Mouse (Mus musculus) gastrocnemius, postnatal 4 days (tissue): ENCODE measurements around the gene Trappc6b. TPM values are rescaled to one million over a fixed set of nuclear protein-coding genes. Genes with fewer than 3 reads are reported as not detected.
"Not testable (repeated sequence)": the region's sequence is repeated elsewhere in the genome, so short reads cannot be mapped to it uniquely, and the experiment has no call there.

ENCODE experiments used
- DNase-seq, 2 experiments: peaks; one replicate each; pipeline ENCODE4 v3.0.0; 2021 to 2022; ENCODE audit warnings: low spot score in 2 of 2, mixed read lengths in 2 of 2
- long read RNA-seq, 2 experiments: library from polyadenylated mRNA; stranded (forward); transcript quantifications; one replicate each; pipeline ENCODE4 v2.0.0; 2021
- total RNA-seq, 2 experiments: library from RNA; stranded (reverse); gene quantifications; 2 replicates each; pipeline ENCODE4 v1.2.3; 2021

Trappc6b gene
- 10 to 100 TPM; 40.8 to 44.7 TPM for total RNA-seq
- long read RNA-seq, experiment 1, transcript Trappc6b-201 (6 exons, 1,255 nt) = major isoform, 24 of 37 reads
- long read RNA-seq, experiment 1, partial matches to known transcripts = 10 of 37 reads
- long read RNA-seq, experiment 1, other reads (novel, unspliced or antisense) = 1 of 37 reads
- long read RNA-seq, experiment 2, transcript Trappc6b-201 (6 exons, 1,255 nt) = major isoform, 24 of 34 reads
- long read RNA-seq, experiment 2, partial matches to known transcripts = 5 of 34 reads
- long read RNA-seq, experiment 2, other reads (novel, unspliced or antisense) = 2 of 34 reads

GRCm38 (mm10) chr12:59060993-59061595 lies at the start of gene Trappc6b:
Gene Trappc6b (minus strand): TSS chr12:59061472.
- peak; percentile 63 to 82 for DNase-seq

GRCm38 (mm10) chr12:59107926-59108325 lies 46.7 kb upstream of the Trappc6b start:
- no peak for DNase-seq

GRCm38 (mm10) chr12:59106491-59106890 lies 45.2 kb upstream of the Trappc6b start:
- DNase-seq = no peak

- DNase-seq = no peak
Observed at GRCm38 (mm10) chr12:59105914-59106313, 44.6 kb upstream of the Trappc6b start.

GRCm38 (mm10) chr12:59104771-59105170 lies 43.5 kb upstream of the Trappc6b start:
- DNase-seq = no peak

- no peak for DNase-seq
Observed at GRCm38 (mm10) chr12:59095104-59096025, 34.1 kb upstream of the Trappc6b start, which contains the start of gene Mia2. Gene Mia2 (plus strand): TSS chr12:59095799.

- DNase-seq = no peak
Observed at GRCm38 (mm10) chr12:59093543-59093942, 32.3 kb upstream of the Trappc6b start.

GRCm38 (mm10) chr12:59086171-59086570 lies 24.9 kb upstream of the Trappc6b start:
- DNase-seq = no peak

GRCm38 (mm10) chr12:59084446-59084845 lies 23.2 kb upstream of the Trappc6b start:
- no peak for DNase-seq

- DNase-seq = no peak
Observed at GRCm38 (mm10) chr12:59080461-59080860, 19.2 kb upstream of the Trappc6b start.

GRCm38 (mm10) chr12:59077883-59078282 lies 16.6 kb upstream of the Trappc6b start:
- DNase-seq = no peak

GRCm38 (mm10) chr12:59076996-59077395 lies 15.7 kb upstream of the Trappc6b start:
- DNase-seq = no peak

GRCm38 (mm10) chr12:59074052-59074451 lies 12.8 kb upstream of the Trappc6b start:
- no peak for DNase-seq

GRCm38 (mm10) chr12:59072286-59072685 lies 11.0 kb upstream of the Trappc6b start:
- DNase-seq = no peak

- no peak for DNase-seq
Observed at GRCm38 (mm10) chr12:59068791-59069190, 7.5 kb upstream of the Trappc6b start.

- DNase-seq = peak; percentile 36 to 53
Observed at GRCm38 (mm10) chr12:59067095-59067494, 5.8 kb upstream of the Trappc6b start.

GRCm38 (mm10) chr12:59066448-59067077 lies 5.3 kb upstream of the Trappc6b start, which contains the start of gene Pnn:
Gene Pnn (plus strand): TSS chr12:59066884.
- peak; percentile 92 to 96 for DNase-seq

GRCm38 (mm10) chr12:59065776-59066175 lies 4.5 kb upstream of the Trappc6b start:
- DNase-seq = no peak

- no peak for DNase-seq
Observed at GRCm38 (mm10) chr12:59064837-59065236, 3.6 kb upstream of the Trappc6b start.

GRCm38 (mm10) chr12:59060322-59060721 lies 950 bp downstream of the Trappc6b start:
- no peak for DNase-seq

- not testable (repeated sequence) for DNase-seq
Observed at GRCm38 (mm10) chr12:59058242-59058641, 3.0 kb downstream of the Trappc6b start.
